Mouse (Mus musculus) lung, postnatal 0 days (tissue): ENCODE measurements around the gene Syn3. TPM values are rescaled to one million over a fixed set of nuclear protein-coding genes. Genes with fewer than 3 reads are reported as not detected.
A peak's percentile ranks its signal among the peaks of the same experiment; 100 is the strongest.

ENCODE experiments used
- ATAC-seq: fragments of 200-750 bp; cut with Nextera tagmentation; 2 replicates; pipeline ENCODE4 v1.8.0; 2017; ENCODE audit warnings: moderate library complexity
- DNase-seq: peaks from one replicate; pipeline ENCODE4 v3.0.0-alpha.2; 2016; ENCODE audit warnings: low spot score
- H3K27ac ChIP-seq: fragments of 300-500 bp; sonication (generic); 2 replicates; pipeline ENCODE4 v1.5.1; 2014; ENCODE audit warnings: antibody characterized with exemption, mild to moderate bottlenecking, low read length, mixed read lengths
- H3K27me3 ChIP-seq: fragments of 300-500 bp; sonication (generic); replicated peaks from 2 replicates; pipeline ENCODE4 v1.6.1; 2014; ENCODE audit warnings: low read length, mixed read lengths; ENCODE audit not compliant: insufficient read depth
- H3K36me3 ChIP-seq: fragments of 300-500 bp; sonication (generic); 2 replicates; pipeline ENCODE4 v1.6.1; 2014; ENCODE audit warnings: low read length, mixed read lengths; ENCODE audit not compliant: insufficient read depth
- H3K4me1 ChIP-seq: fragments of 300-500 bp; sonication (generic); 2 replicates; pipeline ENCODE4 v1.6.1; 2014; ENCODE audit warnings: antibody characterized with exemption, low read depth, low read length, mixed read lengths; ENCODE audit not compliant: insufficient read depth
- H3K4me2 ChIP-seq: fragments of 300-500 bp; sonication (generic); replicated peaks from 2 replicates; pipeline ENCODE4 v1.6.1; 2014; ENCODE audit warnings: low read depth, mild to moderate bottlenecking, low read length, moderate library complexity, mixed read lengths
- H3K4me3 ChIP-seq: fragments of 300-500 bp; sonication (generic); 2 replicates; pipeline ENCODE4 v1.5.1; 2014; ENCODE audit warnings: low read depth, low read length
- H3K9ac ChIP-seq: fragments of 300-500 bp; sonication (generic); replicated peaks from 2 replicates; pipeline ENCODE4 v1.6.1; 2014; ENCODE audit warnings: low read depth, mild to moderate bottlenecking
- H3K9me3 ChIP-seq: fragments of 300-500 bp; sonication (generic); 2 replicates; pipeline ENCODE4 v1.6.1; 2016; ENCODE audit warnings: low read length, mixed read lengths
- CTCF ChIP-seq: IDR thresholded peaks from 2 replicates; pipeline ENCODE4 v1.5.1; 2016; ENCODE audit warnings: antibody characterized with exemption, mild to moderate bottlenecking
- EP300 ChIP-seq: IDR thresholded peaks from 2 replicates; pipeline ENCODE4 v1.6.1; 2016; ENCODE audit warnings: antibody characterized with exemption, mild to moderate bottlenecking, control low read depth
- WGBS: fragments of 180-500 bp; shearing (Covaris S2); extraction: QIAGEN DNeasy Blood & Tissue Kit; methylation state at CpG from one replicate; pipeline ENCODE4 v1.1.7; 2014; 5-methylcytosine and 5-hydroxymethylcytosine counted together
- polyA plus RNA-seq: library from polyadenylated mRNA; unstranded; fragments of >200 nt; fragmentation: Nextera tagmentation; extraction: Ambion mirVana; gene quantifications from 2 replicates; pipeline ENCODE4 v1.2.1, GENCODE M21; 2015

Gene Syn3
- polyA plus RNA-seq, 1 experiment from 2014 or later = 0.72 TPM

DNA sequence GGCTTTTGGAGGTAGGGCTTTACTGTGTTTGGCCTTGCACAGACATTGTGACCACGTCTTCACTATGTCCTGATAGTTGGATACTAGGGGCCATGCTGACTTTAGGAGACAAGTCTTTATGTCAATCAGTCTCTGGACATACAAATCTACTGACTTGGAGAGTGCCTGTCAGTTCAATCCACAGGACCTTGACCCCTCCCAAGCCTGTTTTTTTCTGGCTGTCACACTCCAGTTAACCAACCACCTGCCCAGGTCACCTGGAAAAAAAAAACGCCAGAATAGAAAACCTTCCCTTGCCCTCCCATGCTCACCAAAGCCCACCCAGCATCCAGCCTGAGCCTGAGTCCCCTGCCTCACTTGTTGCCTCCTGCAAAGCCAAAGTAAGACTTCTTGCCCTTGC is 70.7 kb downstream of the Syn3 start:
- DNase-seq = no peak
- no peak overlapping the region for H3K4me3 ChIP-seq
- H3K4me2 ChIP-seq = no peak overlapping the region
- H3K9me3 ChIP-seq = no peaks in the 10 kb centered on the region
- no peak overlapping the region for H3K27ac ChIP-seq
- no peak overlapping the region for H3K9ac ChIP-seq
- H3K36me3 ChIP-seq = no peaks in the 10 kb centered on the region
- 73% methylated on average over 2 of the region's 2 CpGs for WGBS
- no peak for ATAC-seq
- TF ChIP-seq EP300 (no peak), CTCF (no peak)
- H3K4me1 ChIP-seq = peaks cover 3% of the 10 kb centered on the region; the same call in 1 of the 2 replicates
- no peaks in the 10 kb centered on the region for H3K27me3 ChIP-seq

DNA sequence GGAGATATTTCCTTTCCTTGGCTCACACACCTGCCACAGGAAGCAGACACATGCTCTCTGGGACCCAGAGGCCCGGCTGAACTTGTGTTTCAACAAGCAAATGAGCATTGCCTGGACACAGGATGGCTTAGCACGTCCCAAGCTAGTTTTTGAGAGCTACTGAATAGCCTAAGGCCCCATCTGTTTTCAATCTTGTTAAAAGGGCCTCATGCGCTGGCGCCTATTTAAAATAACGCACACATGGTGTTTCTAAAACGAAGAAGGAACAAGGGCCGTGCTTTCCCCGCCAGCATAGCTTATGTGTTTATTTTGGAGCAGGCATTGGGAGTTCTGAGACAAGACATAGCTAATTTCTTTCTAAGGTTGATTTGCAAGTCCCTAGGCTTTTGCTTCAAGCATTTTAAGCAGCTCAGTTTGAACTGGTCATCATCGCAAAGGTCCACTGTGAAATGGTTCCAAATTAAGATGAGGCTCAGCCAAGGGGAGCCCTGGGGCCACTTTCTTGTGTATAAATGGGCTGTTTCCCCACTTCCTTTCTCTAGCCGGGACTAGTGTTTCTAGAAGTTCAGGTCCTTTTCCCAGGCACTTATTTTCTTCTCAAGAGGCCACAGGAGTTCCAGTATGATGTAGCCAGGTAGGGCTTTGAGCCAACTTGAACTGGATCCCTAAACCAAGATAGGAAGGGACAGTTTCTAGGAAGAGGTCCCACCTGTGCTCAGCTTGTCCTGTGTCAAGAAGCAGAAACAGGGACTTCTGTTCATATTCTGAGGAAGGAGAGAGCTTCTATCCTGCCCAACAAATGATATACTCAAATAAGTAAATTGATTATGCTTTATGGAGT is 72.8 kb downstream of the Syn3 start:
- H3K36me3 ChIP-seq = no peaks in the 10 kb centered on the region
- H3K9me3 ChIP-seq = no peaks in the 10 kb centered on the region
- ATAC-seq = peak; percentile 9; the same call in 1 of the 2 replicates
- H3K4me3 ChIP-seq = no peak overlapping the region
- DNase-seq = peak; percentile 23
- no peak overlapping the region for H3K9ac ChIP-seq
- no peak for TF ChIP-seq EP300
- TF ChIP-seq CTCF = no peak
- H3K4me2 ChIP-seq = no peak overlapping the region
- H3K27me3 ChIP-seq = no peaks in the 10 kb centered on the region
- 31% methylated on average over 10 of the region's 10 CpGs for WGBS
- peaks cover 3% of the 10 kb centered on the region; the same call in 1 of the 2 replicates for H3K4me1 ChIP-seq
- no peak overlapping the region for H3K27ac ChIP-seq

DNA sequence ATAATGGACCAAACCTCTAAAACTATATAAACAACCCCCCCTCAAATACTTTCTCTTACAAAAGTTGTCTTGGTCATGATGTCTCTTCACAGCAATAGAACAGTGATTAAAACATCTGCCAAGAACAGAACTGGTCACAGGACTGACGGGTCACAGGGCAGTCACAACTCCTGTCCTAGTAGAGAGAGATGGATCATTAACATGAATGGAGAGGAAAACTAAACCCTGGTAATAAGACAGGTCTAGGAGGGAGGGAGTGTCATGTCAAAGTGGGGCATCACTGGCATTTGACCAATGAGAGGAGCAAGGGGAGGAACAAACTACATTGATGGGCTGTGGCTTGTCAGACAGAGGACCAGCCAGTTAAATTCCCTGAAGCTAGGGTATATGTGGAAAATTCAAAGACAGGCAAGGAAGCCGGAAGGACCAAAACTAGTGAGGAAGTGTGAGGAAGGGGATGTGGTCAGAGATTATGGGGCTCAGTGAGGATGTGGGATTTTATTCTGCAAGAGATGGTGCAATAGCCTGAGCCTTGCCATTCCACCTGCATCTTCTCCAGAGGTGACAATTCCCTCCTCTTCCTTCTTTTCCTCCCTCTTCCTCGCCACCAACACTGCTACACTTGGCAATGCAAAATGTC is 76.8 kb downstream of the Syn3 start:
- no peak for ATAC-seq
- H3K9me3 ChIP-seq = no peaks in the 10 kb centered on the region
- TF ChIP-seq EP300 (no peak), CTCF (no peak)
- DNase-seq = no peak
- peaks cover 3% of the 10 kb centered on the region; the same call in 1 of the 2 replicates for H3K4me1 ChIP-seq
- WGBS = 63% methylated on average over 3 of the region's 3 CpGs
- H3K4me2 ChIP-seq = no peak overlapping the region
- no peaks in the 10 kb centered on the region for H3K27me3 ChIP-seq
- H3K36me3 ChIP-seq = no peaks in the 10 kb centered on the region
- no peak overlapping the region for H3K27ac ChIP-seq
- no peak overlapping the region for H3K4me3 ChIP-seq
- H3K9ac ChIP-seq = no peak overlapping the region

DNA sequence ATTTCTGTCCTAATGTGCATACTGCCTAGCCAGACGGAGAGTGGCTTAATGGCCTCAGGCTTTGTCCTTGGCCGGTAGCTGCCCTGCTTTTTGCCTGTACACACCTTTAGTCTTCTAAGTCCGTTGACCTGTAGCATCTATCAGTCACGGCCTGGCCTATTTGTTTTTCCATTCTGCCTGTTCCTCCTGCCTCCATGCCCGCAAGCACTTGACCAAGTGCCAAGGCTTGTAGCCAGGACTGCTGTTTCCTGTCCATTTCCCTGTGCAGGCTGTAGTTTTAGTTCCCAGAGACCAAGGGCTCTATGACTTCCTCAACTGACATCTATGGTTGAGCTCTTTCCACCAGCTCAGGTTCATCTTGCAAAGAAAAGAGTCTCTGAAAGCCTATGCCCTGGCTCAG is 79.8 kb downstream of the Syn3 start:
- H3K9ac ChIP-seq = no peak overlapping the region
- no peak overlapping the region for H3K4me3 ChIP-seq
- H3K27me3 ChIP-seq = no peaks in the 10 kb centered on the region
- DNase-seq (peak; percentile 11), ATAC-seq (no peak)
- H3K4me1 ChIP-seq = no peaks in the 10 kb centered on the region
- H3K27ac ChIP-seq = no peak overlapping the region
- H3K9me3 ChIP-seq = no peaks in the 10 kb centered on the region
- TF ChIP-seq EP300 = no peak
- TF ChIP-seq CTCF = no peak
- WGBS = 49% methylated on average over 5 of the region's 5 CpGs
- H3K4me2 ChIP-seq = no peak overlapping the region
- H3K36me3 ChIP-seq = no peaks in the 10 kb centered on the region

DNA sequence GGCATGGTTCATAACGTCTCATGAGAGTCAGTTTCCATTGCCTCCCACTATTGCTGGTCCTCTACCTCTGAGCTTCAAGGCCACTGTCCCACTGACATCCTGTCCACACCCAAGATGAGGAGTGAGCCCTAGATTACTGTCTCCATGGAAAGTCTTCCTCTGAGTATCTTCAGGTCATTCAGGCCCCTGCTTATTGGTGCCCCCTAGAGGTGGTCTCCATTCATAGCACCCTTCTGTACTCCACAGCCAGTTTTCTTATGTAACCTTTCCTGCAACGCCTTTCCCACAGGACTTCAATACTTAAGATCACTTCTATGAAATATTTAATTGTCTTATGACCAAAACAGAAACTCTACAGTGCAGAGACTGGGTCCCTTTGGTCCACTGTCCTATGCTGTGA is 80.4 kb downstream of the Syn3 start:
- Histone ChIP-seq H3K27ac (no peak overlapping the region), H3K4me1 (no peaks in the 10 kb centered on the region), H3K9ac (no peak overlapping the region), H3K4me3 (no peak overlapping the region), H3K4me2 (no peak overlapping the region), H3K36me3 (no peaks in the 10 kb centered on the region), H3K9me3 (no peaks in the 10 kb centered on the region), H3K27me3 (no peaks in the 10 kb centered on the region)
- WGBS = 59% methylated on average over 2 of the region's 2 CpGs
- ATAC-seq (no peak), DNase-seq (no peak)
- no peak for TF ChIP-seq EP300
- peak; percentile 59 for TF ChIP-seq CTCF

DNA sequence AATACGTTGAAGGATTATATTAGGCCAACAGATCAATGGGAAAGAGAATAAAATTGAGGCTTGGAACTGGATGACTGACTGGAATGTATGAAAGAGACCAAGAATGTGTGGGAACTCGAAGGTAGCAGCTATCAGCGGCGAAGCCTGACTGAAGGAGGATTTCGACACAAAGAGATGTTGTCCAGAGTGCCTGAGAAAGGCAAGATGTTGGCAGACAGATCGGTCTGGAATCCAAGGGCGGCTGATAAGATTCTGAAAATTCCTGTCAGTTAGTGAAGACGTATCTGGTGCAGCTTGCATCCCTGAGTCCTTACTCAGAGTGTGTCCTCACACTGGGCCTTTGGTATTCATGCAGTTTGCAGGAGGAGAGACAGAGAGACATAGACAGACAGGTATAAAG is 81.9 kb downstream of the Syn3 start:
- ATAC-seq = peak; percentile 23; the same call in 1 of the 2 replicates
- no peak overlapping the region for H3K4me3 ChIP-seq
- peak; percentile 39 for DNase-seq
- H3K36me3 ChIP-seq = no peaks in the 10 kb centered on the region
- no peak overlapping the region for H3K27ac ChIP-seq
- H3K27me3 ChIP-seq = no peaks in the 10 kb centered on the region
- WGBS = 43% methylated on average over 8 of the region's 8 CpGs
- H3K9me3 ChIP-seq = no peaks in the 10 kb centered on the region
- H3K4me2 ChIP-seq = no peak overlapping the region
- no peaks in the 10 kb centered on the region for H3K4me1 ChIP-seq
- H3K9ac ChIP-seq = no peak overlapping the region
- no peak for TF ChIP-seq CTCF
- TF ChIP-seq EP300 = no peak
